Mouse (Mus musculus): Measurements from ENCODE around the gene Olfr9.
"Not testable (repeated sequence)": the region's sequence is repeated elsewhere in the genome, so short reads cannot be mapped to it uniquely, and the experiment has no call there.

The Olfr9 gene

GRCm38 (mm10) chr10:128989131-128989530 is at the start of gene Olfr9:
Gene Olfr9, plus strand, starts transcription at chr10:128989431.
- DNase-seq: not testable (repeated sequence)

GRCm38 (mm10) chr10:128940475-128941061 is 48.7 kb upstream of the Olfr9 start:
- no peak for DNase-seq

- peak; percentile 63 for DNase-seq
Measured at GRCm38 (mm10) chr10:128945675-128946074, 43.6 kb upstream of the Olfr9 start.

- DNase-seq: no peak
Measured at GRCm38 (mm10) chr10:128947496-128947895, 41.7 kb upstream of the Olfr9 start.

- no peak for DNase-seq
Measured at GRCm38 (mm10) chr10:128950208-128950887, 38.9 kb upstream of the Olfr9 start.

- no peak for DNase-seq
Measured at GRCm38 (mm10) chr10:128958340-128958739, 30.9 kb upstream of the Olfr9 start.

- no peak for DNase-seq
Measured at GRCm38 (mm10) chr10:128960142-128960541, 29.1 kb upstream of the Olfr9 start.

GRCm38 (mm10) chr10:128960590-128961584 is 28.3 kb upstream of the Olfr9 start, which contains the start of gene Mettl7b:
Gene Mettl7b, minus strand, starts transcription at chr10:128960988.
- DNase-seq: no peak

- DNase-seq: no peak
Measured at GRCm38 (mm10) chr10:128964961-128965360, 24.3 kb upstream of the Olfr9 start.

GRCm38 (mm10) chr10:128965871-128966270 is 23.4 kb upstream of the Olfr9 start:
- no peak for DNase-seq

GRCm38 (mm10) chr10:128968341-128968749 is 20.9 kb upstream of the Olfr9 start:
- DNase-seq: no peak

- no peak for DNase-seq
Measured at GRCm38 (mm10) chr10:128970740-128971250, 18.4 kb upstream of the Olfr9 start.

- DNase-seq: no peak
Measured at GRCm38 (mm10) chr10:128972841-128973240, 16.4 kb upstream of the Olfr9 start.

GRCm38 (mm10) chr10:128976395-128976794 is 12.8 kb upstream of the Olfr9 start:
- no peak for DNase-seq

- peak; percentile 46 for DNase-seq
Measured at GRCm38 (mm10) chr10:128977522-128978114, 11.6 kb upstream of the Olfr9 start.

- no peak for DNase-seq
Measured at GRCm38 (mm10) chr10:128980644-128981365, 8.4 kb upstream of the Olfr9 start.

GRCm38 (mm10) chr10:128990129-128990850 is 1.1 kb downstream of the Olfr9 start:
- DNase-seq: not testable (repeated sequence)

- DNase-seq: no peak
Measured at GRCm38 (mm10) chr10:128990994-128991393, 1.8 kb downstream of the Olfr9 start.

- DNase-seq: no peak
Measured at GRCm38 (mm10) chr10:128995796-128996195, 6.6 kb downstream of the Olfr9 start.

- no peak for DNase-seq
Measured at GRCm38 (mm10) chr10:128996523-128997040, 7.4 kb downstream of the Olfr9 start.

All from lung, postnatal 14 days (tissue).